Mouse (Mus musculus) kidney, adult 2 months (tissue): ENCODE measurements around the gene Lrrc10b. TPM values are rescaled to one million over a fixed set of nuclear protein-coding genes. Genes with fewer than 3 reads are reported as not detected.

Experiments
- DNase-seq: peaks from one replicate; pipeline ENCODE4 v3.0.0; 2021
- H3K27ac ChIP-seq: fragments of 200-500 bp; 2 replicates; pipeline ENCODE4 v1.5.1; 2012; ENCODE audit warnings: low read depth, low read length, control low read depth, inconsistent platforms; ENCODE audit not compliant: insufficient read depth
- H3K27me3 ChIP-seq: fragments of 200-500 bp; replicated peaks from 2 replicates; pipeline ENCODE4 v1.6.1; 2012; ENCODE audit warnings: mild to moderate bottlenecking, moderate library complexity, low read length, inconsistent platforms; ENCODE audit not compliant: control insufficient read depth, insufficient read depth
- H3K36me3 ChIP-seq: fragments of 200-500 bp; 2 replicates; pipeline ENCODE4 v1.6.1; 2012; ENCODE audit warnings: mild to moderate bottlenecking, moderate library complexity, low read length, inconsistent platforms; ENCODE audit not compliant: control insufficient read depth, insufficient read depth
- H3K4me1 ChIP-seq: fragments of 200-500 bp; 2 replicates; pipeline ENCODE4 v1.6.1; 2011; ENCODE audit warnings: low read length; ENCODE audit not compliant: control insufficient read depth, insufficient read depth
- H3K4me3 ChIP-seq: fragments of 200-500 bp; 2 replicates; pipeline ENCODE4 v1.5.1; 2011; ENCODE audit warnings: mild to moderate bottlenecking, low read depth, low read length, control low read depth; ENCODE audit not compliant: insufficient read depth
- CTCF ChIP-seq: fragments of 200-500 bp; conservative IDR thresholded peaks from 2 replicates; pipeline ENCODE4 v1.5.1; 2011; ENCODE audit warnings: low read depth, mild to moderate bottlenecking, control low read depth, low read length, moderate library complexity, mixed read lengths; ENCODE audit not compliant: insufficient read depth, insufficient read length
- POLR2A ChIP-seq: fragments of 200-500 bp; IDR thresholded peaks from one replicate; pipeline ENCODE4 v1.6.1; 2011; ENCODE audit warnings: low read depth, low read length, control low read depth
- WGBS: fragments of 180-500 bp; shearing (Covaris S2); methylation state at CpG from one replicate; pipeline ENCODE4 v1.1.7; 2018; 5-methylcytosine and 5-hydroxymethylcytosine counted together
- polyA plus RNA-seq: library from polyadenylated mRNA; depleted of rRNA; stranded (reverse); fragments of >200 nt; gene quantifications from 2 replicates; pipeline ENCODE4 v1.2.3, GENCODE M21; 2012

Lrrc10b gene
- polyA plus RNA-seq, 1 experiment, result 0.39 TPM

- Histone ChIP-seq H3K36me3 (no peaks in the 10 kb centered on the region), H3K4me1 (no peaks in the 10 kb centered on the region), H3K27ac (no peak overlapping the region), H3K27me3 (peaks cover 1% of the 10 kb centered on the region), H3K4me3 (0 out of 2 replicates have a peak overlapping the region, but pooled peaks have one; percentile 33)
- peak; percentile 68 for DNase-seq
- no peak for TF ChIP-seq POLR2A
- TF ChIP-seq CTCF, result no peak
- WGBS, result 10% methylated on average over 8 of the region's 8 CpGs
Measured at GRCm38 (mm10) chr19:10458096-10458495, 823 bp upstream of the Lrrc10b start.

GRCm38 (mm10) chr19:10457484-10457800 lies 169 bp upstream of the Lrrc10b start:
- DNase-seq, result peak; percentile 67
- H3K27ac ChIP-seq, result no peak overlapping the region
- WGBS, result 1% methylated on average over 34 of the region's 34 CpGs
- no peaks in the 10 kb centered on the region for H3K4me1 ChIP-seq
- H3K4me3 ChIP-seq, result peak overlapping the region; percentile 37
- peaks cover 1% of the 10 kb centered on the region for H3K27me3 ChIP-seq
- no peaks in the 10 kb centered on the region for H3K36me3 ChIP-seq
- TF ChIP-seq CTCF, result no peak
- TF ChIP-seq POLR2A, result no peak

- no peak overlapping the region for H3K4me3 ChIP-seq
- 70% methylated on average over 3 of the region's 3 CpGs for WGBS
- DNase-seq, result no peak
Measured at GRCm38 (mm10) chr19:10455437-10455806, 1.9 kb downstream of the Lrrc10b start.

GRCm38 (mm10) chr19:10454718-10455436 lies 2.4 kb downstream of the Lrrc10b start:
- H3K4me1 ChIP-seq, result no peaks in the 10 kb centered on the region

More at GRCm38 (mm10) chr19:10455437-10455806, 1.9 kb downstream of the Lrrc10b start:
- Histone ChIP-seq H3K36me3 (no peaks in the 10 kb centered on the region), H3K4me1 (no peaks in the 10 kb centered on the region), H3K27ac (no peak overlapping the region), H3K27me3 (peaks cover 1% of the 10 kb centered on the region)
- TF ChIP-seq CTCF, result no peak
- TF ChIP-seq POLR2A, result no peak

GRCm38 (mm10) chr19:10449708-10450107 lies 7.6 kb downstream of the Lrrc10b start:
- TF ChIP-seq POLR2A (no peak), CTCF (peak; percentile 73)
- peak; percentile 74 for DNase-seq
- no peaks in the 10 kb centered on the region for H3K36me3 ChIP-seq
- H3K27ac ChIP-seq, result no peak overlapping the region
- no peaks in the 10 kb centered on the region; the same call in 1 of the 2 replicates for H3K27me3 ChIP-seq
- no peak overlapping the region for H3K4me3 ChIP-seq
- WGBS, result 11% methylated on average over 3 of the region's 3 CpGs
- H3K4me1 ChIP-seq, result no peaks in the 10 kb centered on the region

More at GRCm38 (mm10) chr19:10454718-10455436, 2.4 kb downstream of the Lrrc10b start:
- no peak for DNase-seq
- H3K36me3 ChIP-seq, result no peaks in the 10 kb centered on the region
- WGBS, result 36% methylated on average over 4 of the region's 4 CpGs
- H3K27ac ChIP-seq, result no peak overlapping the region
- TF ChIP-seq CTCF (no peak), POLR2A (no peak)
- peaks cover 1% of the 10 kb centered on the region for H3K27me3 ChIP-seq
- no peak overlapping the region for H3K4me3 ChIP-seq

- DNase-seq, result no peak
- no peak for TF ChIP-seq CTCF
- 80% methylated on average over 6 of the region's 6 CpGs for WGBS
- Histone ChIP-seq H3K4me1 (no peaks in the 10 kb centered on the region), H3K4me3 (no peak overlapping the region), H3K36me3 (no peaks in the 10 kb centered on the region), H3K27me3 (no peaks in the 10 kb centered on the region; the same call in 1 of the 2 replicates), H3K27ac (no peak overlapping the region)
Measured at GRCm38 (mm10) chr19:10449190-10449589, 8.1 kb downstream of the Lrrc10b start.

- H3K27ac ChIP-seq, result no peak overlapping the region
- DNase-seq, result no peak
- WGBS, result 96% methylated on average over 7 of the region's 7 CpGs
- TF ChIP-seq POLR2A (no peak), CTCF (no peak)
- H3K36me3 ChIP-seq, result no peaks in the 10 kb centered on the region
- no peaks in the 10 kb centered on the region for H3K4me1 ChIP-seq
- no peak overlapping the region for H3K4me3 ChIP-seq
- no peaks in the 10 kb centered on the region for H3K27me3 ChIP-seq
Measured at GRCm38 (mm10) chr19:10448275-10448674, 9.0 kb downstream of the Lrrc10b start.
